Mouse (Mus musculus) layer of hippocampus, adult 6 months (tissue): ENCODE measurements around the gene Nadk2. TPM values are rescaled to one million over a fixed set of nuclear protein-coding genes. Genes with fewer than 3 reads are reported as not detected.

Experiments
- long read RNA-seq, 2 experiments: library from polyadenylated mRNA; unstranded; transcript quantifications; one replicate each; pipeline ENCODE4 v2.0.0; 2019 to 2020
- polyA plus RNA-seq: library from polyadenylated mRNA; unstranded; fragments of <200 nt; fragmentation: Nextera tagmentation; gene quantifications from 2 replicates; pipeline ENCODE4 v1.2.3, GENCODE M21; 2021

Gene Nadk2
- 16.7 and 19.4 TPM in 2 replicates for polyA plus RNA-seq
- long read RNA-seq, experiment 1, full-length matches to known transcripts, result 12 of 65 reads
- long read RNA-seq, experiment 1, partial matches to known transcripts, result 10 of 65 reads
- long read RNA-seq, experiment 1, other reads (novel, unspliced or antisense), result 43 of 65 reads
- long read RNA-seq, experiment 2, full-length matches to known transcripts, result 55 of 180 reads
- long read RNA-seq, experiment 2, partial matches to known transcripts, result 6 of 180 reads
- long read RNA-seq, experiment 2, other reads (novel, unspliced or antisense), result 119 of 180 reads

DNA sequence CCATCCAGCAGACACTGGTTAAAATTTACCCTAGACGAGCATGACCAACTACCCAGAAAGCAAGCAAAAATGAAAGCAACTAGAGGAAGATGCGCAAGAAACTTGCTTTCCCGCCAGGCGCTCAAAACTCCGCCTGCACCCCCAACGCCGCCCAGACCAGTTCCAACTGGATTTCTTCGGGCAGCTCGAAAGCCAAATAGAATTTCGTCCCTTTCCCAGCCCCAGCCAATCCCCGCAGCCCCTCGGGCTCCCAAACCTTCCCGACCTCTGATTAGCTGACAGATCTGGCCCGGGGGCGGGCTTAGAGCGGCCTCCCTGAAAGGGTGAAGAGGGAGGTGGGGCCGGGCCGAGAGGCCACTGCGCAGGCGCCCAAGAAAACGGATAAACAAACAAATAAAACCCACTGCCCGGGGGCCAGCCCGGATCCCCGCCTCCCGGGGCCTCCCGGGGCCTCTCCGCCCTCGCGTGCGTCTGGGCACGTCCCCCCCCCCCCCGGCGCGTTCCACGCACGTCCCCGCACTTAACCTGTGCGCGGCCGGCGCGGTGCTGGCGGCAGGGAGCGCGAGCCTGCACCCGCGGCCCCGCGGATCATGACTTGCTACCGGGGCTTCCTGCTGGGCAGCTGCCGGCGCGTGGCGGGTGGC lies at the start of gene Nadk2:
Gene Nadk2 (plus strand): TSS at position 349 of the 644 bp plus-strand sequence.

DNA sequence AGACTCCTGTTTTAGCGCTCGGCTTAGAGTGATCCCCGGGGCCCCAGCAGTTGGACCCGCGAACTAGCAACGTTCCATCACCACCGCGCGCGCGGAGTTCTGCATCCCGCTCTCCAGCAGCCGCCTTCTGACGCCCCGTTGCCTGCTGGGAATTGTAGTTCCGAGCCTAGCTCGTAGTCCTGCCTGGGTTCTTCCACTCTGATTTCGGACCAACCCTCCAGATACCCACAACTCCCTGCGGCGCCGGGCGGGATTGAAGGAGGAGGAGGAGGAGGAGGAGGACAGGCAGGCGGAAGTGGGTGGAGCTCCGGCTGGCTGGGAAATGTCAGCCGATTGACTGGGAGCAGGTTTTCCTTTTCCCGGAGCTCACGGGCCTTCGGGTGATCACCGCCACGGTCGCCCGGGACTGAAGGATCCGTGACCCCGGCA lies 69.2 kb downstream of the Nadk2 start, which contains the start of gene Lmbrd2:
Gene Lmbrd2 (plus strand): TSS at position 299 of the 429 bp plus-strand sequence.

DNA sequence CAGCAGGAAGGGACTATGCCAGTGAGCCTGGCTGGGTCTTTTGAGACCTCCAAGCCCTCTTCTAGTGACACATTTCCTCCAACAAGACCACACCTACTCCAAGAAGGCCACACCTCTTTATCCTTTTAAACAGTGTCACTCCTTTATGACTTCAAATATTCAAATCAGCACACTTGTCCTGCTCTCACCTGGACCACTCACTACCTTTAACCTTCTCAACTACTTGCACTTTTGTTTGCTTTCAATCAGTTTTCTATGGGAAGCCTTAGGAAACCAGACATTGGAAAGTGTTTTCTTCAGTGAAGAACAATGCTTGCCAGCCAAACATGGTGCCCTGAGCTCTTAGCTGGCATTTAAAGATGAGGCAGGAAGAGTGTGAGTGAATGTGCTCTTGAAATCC lies 84.3 kb downstream of the Nadk2 start, which contains the start of gene Skp2:
Gene Skp2 (minus strand): TSS at position 101 of the 400 bp plus-strand sequence.

Other genes with a start within 250 kb of the Nadk2 start
- 6.9 TPM in 2 replicates for gene Ranbp3l, start 103.3 kb upstream of the Nadk2 start, polyA plus RNA-seq
- 7.7 and 8.4 TPM in 2 replicates for gene Lmbrd2, start 69.3 kb downstream of the Nadk2 start, polyA plus RNA-seq
- gene Skp2, start 84.2 kb downstream of the Nadk2 start, polyA plus RNA-seq, result 1.3 and 1.7 TPM in 2 replicates
- gene Ugt3a1, start 205.6 kb downstream of the Nadk2 start, polyA plus RNA-seq, result not detected in 2 replicates